Mouse (Mus musculus) retina, adult 2 months (tissue): ENCODE measurements around the gene Dnpep.

Experiments
- DNase-seq: peaks from one replicate; pipeline ENCODE4 v3.0.0-alpha.2; 2012; ENCODE audit warnings: low read depth, low spot score

Dnpep gene

DNA sequence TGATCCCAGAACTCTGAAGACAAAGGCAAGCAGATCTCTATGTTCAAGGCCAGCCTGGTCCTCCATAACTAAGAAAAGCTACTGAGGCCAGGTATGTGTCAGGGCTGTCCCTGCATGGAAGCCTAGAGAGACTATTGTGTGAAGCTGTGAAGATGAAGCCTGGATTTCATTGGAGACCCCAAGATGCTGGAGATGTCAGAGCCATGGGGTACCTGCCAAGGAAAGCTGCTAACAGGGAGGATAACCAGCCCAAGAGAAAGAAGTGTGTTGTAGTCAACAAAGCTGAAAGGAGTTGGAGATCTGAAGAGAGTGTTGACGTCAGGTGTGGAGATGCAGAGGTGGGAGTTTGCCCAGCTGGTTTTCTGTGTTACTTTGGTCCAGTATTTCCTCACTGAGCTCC, 13.5 kb upstream of the Dnpep start:
- no peak for DNase-seq

DNA sequence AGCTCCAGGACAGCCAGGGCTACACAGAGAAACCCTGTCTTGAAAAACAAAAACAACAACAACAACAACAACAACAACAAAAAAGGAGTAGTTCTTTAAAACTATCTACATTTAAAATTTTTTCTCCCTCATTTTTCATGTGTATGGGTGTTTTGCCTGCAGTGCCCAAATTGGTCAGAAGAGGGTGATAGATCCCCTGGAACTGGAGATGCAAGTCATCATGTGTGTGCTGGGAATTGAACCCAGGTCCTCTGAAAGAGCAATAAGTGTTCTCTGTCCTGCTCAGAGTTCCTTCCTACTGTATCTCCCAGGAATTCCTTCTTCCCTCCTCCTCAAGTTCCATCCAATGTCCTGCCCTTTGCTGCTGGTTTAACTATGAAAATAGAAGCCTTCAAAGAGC, 9.7 kb upstream of the Dnpep start:
- DNase-seq: no peak

- no peak for DNase-seq
These were observed 1.4 kb upstream of the Dnpep start for GRCm38 (mm10) chr1:75319166-75319565.

- no peak for DNase-seq
These were observed 946 bp upstream of the Dnpep start for GRCm38 (mm10) chr1:75318736-75319135.

DNA sequence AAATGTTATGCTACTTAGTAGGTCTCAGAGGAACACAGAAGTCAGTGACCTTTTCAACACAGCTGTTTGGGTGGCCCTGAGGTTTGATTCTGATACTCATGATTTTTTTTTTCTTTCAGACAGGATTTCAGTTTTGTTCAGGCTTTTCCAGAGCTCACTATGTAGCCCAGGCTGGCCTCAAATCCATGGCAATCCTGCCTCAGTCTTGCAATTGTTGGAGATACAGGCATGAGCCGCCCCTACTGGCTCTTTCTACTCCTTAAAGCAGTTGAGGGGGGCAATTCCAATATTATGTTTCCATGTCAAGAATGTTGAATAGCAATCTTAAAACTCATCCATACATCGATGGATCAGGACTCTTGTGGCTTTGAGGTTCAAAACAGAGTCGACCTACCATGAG, 511 bp upstream of the Dnpep start:
- no peak for DNase-seq

- peak; percentile 72 for DNase-seq
These were observed 939 bp downstream of the Dnpep start for GRCm38 (mm10) chr1:75316861-75317240.

DNA sequence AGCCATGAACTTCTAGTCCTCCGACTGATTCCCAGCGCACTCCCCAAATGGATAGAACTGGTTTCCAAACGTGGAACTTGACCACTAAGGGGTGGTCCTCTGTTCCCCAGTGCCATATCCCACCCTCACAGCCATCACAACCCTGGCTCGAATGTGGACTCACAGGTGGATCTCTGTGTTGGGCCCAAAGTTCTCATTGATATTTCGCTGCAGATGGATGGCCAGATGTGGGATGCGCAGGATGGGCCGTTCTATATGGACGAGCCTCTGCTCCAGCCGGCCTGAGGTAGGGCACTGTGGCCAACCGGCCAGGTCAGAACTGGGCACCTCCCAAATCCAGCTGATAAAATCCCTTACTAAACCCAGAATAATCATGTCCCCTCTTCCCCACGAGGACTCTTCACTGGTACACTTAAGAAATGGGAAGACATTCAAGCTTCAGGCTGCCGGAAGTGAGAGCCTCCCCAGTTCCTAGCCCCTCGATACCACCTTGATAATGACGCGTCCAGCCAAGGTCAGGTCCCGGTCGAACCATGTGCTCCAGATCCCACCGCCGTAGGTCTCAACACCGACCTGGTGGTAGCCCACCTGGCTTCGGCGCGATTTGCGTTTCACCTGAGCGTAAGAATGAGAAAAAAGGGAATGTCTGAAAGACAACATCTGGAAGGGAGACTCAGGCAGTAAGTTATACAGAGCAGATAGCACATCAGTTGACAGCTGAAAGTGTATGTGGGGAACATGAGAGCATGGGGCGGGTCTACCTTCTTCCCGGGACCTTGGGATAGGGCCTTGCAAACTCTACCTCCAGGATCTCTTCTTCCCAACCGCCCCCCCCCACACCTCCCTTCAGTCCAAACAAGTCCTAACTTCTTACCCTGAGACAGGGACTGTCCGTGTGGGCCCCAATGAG, 2.1 kb downstream of the Dnpep start:
- DNase-seq: no peak

- no peak for DNase-seq
These were observed 2.8 kb downstream of the Dnpep start for GRCm38 (mm10) chr1:75315011-75315410.

DNA sequence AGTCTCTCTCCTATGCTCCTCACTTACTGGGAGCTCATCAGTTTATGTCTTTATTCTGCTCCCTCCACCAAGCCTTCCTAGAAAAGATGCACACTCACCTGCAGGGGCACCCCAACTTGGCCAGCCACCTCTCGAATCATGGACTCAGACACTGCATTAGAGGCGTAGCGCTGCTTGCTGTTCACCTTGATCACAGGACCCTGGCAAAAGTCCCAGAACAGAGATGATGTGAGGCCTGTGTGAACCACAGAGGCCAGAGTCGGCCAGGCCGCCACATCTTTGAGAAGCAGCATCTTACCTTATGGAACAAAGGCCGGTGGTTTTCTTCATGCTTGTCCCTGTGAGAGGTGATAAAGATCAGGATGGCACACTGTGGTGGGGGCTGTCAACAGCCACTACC, 6.1 kb downstream of the Dnpep start:
- no peak for DNase-seq

DNA sequence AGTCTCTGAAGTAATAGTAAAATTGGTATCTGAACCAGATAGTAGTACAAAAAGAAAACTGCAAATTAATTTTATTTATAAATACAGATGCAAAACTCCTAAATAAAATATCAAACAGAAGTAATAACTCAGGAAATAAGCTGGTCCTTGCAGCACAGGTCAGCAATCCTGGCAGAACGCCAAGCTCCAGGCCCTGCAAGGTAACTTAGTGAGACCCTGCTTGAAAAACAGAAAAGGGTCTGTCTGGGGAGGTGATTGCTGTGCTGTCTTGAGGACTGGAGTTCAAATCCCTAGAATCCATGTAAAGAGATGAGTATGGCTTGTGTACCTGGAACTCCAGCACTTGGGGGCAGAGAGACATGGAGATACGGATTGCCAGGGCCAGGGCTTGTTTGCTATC, 13.1 kb downstream of the Dnpep start:
- DNase-seq: no peak

DNA sequence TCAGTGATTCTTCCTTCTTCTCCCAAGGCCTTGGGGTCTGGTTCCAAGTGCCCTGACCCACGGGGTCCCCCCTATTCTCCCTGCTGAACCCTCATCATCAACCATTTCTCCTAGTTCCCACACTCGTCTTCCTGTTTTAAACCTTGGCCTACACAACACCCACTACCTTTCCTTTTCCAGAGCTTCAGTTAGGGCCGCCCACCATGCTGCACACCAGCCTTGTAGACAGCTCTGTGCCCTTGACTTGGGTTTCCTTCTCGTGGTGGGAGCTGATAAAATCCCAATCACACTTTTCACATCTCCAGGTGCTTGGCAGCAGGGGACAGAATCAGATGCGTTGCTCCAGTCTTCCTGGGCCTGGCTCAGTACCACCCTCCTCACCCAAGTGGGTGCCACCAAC, 23.5 kb downstream of the Dnpep start:
- no peak for DNase-seq

DNA sequence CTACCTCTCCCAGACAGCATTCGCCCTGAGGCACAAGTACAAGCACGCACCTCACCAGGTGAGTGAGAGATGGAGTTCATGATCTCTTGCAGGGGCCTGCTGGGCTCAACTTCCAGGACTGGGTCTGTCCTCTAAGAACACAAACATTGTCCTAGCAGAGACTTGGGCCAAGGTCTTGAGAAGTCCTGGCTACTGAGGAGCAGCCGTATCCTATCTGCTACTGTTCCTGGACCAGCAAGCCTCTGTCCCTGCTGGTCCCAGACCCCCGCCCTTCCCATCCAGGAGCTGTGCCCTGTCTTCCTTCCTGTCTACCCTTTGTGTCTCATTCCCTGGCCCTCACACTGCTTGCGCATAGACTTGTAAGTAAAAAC, 24.5 kb downstream of the Dnpep start:
- DNase-seq: no peak

DNA sequence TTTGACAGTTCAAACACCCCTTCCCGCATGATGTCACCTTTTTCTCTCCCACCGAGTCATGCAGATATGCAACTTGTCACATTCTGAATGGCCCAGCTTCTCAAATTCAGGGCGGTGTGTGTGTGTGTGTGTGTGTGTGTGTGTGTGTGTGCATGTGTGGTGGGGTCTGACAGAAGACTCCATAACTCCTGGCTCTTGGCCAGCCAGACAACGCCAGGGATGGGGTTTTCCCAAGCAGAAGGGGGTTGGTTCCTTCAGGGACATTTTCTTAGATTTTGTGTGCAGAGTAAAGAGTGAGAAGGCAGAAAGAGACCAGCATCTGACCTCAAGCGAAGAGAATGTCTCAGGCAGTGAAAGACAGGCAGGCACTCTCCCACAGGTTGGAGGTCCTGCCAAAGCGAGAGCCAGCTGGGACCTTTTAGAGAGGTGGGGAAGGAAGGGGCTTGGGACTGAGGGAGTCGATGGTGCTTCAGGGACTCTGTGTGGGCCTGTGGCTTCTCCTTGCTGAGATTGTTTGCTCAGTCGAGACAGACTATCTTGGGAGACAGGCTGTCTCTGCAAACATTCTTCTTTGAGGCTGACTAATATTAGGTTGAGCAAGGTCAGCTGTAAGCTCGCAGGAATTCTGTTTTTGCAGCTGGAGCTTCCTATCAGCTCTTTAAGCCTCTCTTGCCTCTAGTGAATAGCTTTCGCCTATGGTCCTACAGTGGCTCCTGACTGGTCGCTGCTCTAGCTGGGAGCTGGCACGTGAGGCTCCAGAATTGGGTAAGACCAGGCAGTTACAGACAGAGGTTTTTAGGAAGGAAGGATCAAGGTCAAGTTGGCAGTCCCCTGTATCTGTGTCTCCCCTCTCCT, 25.1 kb downstream of the Dnpep start:
- DNase-seq: no peak

- no peak for DNase-seq
These were observed 26.5 kb downstream of the Dnpep start for GRCm38 (mm10) chr1:75291321-75291720.

GRCm38 (mm10) chr1:75290582-75290981, 27.2 kb downstream of the Dnpep start:
- DNase-seq: no peak

GRCm38 (mm10) chr1:75289888-75290431, 27.8 kb downstream of the Dnpep start:
- no peak for DNase-seq

DNA sequence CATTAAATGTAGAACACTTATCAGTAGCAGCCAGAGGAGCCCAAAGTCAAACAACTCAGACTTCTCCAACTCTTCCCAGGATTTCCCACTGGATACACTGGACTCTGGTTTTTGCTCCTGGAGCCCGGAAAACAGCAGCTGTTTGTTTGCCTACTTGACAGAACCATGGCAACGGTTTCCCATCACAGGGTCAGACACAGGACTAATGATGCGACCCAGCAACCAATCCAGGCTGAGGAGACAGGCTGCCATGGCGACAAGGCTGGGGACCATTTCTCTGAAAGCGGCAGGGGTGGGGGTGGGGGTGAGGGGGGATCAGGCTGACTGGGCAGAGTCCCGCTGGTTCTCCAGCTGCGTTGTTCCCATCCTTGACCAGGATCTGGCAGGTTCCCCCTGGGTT, 28.4 kb downstream of the Dnpep start:
- DNase-seq: peak; percentile 32

DNA sequence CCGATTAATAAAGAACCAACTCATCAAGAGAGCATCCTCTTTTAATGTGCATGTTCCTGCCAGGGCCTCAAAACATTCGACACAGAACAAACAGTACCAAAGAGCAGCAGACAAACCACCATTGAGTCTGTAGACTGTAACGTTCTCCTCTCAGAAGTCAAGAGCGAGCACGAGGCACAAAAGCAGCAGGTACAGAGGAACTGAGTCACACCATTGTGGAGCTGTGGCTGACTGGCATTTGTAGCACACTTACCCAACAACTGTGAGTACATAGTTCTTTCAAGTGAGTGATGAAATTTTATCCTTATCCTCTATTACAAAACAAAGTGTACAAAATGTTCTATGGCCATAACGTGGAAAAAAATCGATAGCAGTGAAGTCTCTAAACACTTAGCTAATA, 32.9 kb downstream of the Dnpep start:
- no peak for DNase-seq

GRCm38 (mm10) chr1:75283017-75283416, 34.8 kb downstream of the Dnpep start:
- no peak for DNase-seq

- DNase-seq: no peak
These were observed 39.6 kb downstream of the Dnpep start, which contains the start of gene Resp18 for GRCm38 (mm10) chr1:75278228-75278627. Resp18 (minus strand) TSS chr1:75278415.

- no peak for DNase-seq
These were observed 40.3 kb downstream of the Dnpep start for GRCm38 (mm10) chr1:75277195-75278188.
